Mouse (Mus musculus): ENCODE data around the gene Fn3k.

The Fn3k gene

GRCm38 (mm10) chr11:121434156-121435155 is at the start of gene Fn3k:
Gene Fn3k, plus strand, starts transcription at chr11:121434913.
- DNase-seq (ENCODE audit: low read depth, low spot score) = peak; percentile 90

GRCm38 (mm10) chr11:121387750-121388553 is 46.8 kb upstream of the Fn3k start, which contains the start of gene Rab40b:
Gene Rab40b, minus strand, starts transcription at chr11:121388251.
- DNase-seq (ENCODE audit: low read depth, low spot score) = peak; percentile 53

- no peak for DNase-seq (ENCODE audit: low read depth, low spot score)
Measured at GRCm38 (mm10) chr11:121388554-121388945, 46.2 kb upstream of the Fn3k start.

- DNase-seq (ENCODE audit: low read depth, low spot score) = no peak
Measured at GRCm38 (mm10) chr11:121390793-121391192, 43.9 kb upstream of the Fn3k start.

GRCm38 (mm10) chr11:121392405-121392804 is 42.3 kb upstream of the Fn3k start:
- DNase-seq (ENCODE audit: low read depth, low spot score) = no peak

- DNase-seq (ENCODE audit: low read depth, low spot score) = no peak
Measured at GRCm38 (mm10) chr11:121407366-121408155, 27.2 kb upstream of the Fn3k start.

GRCm38 (mm10) chr11:121414762-121415161 is 20.0 kb upstream of the Fn3k start:
- DNase-seq (ENCODE audit: low read depth, low spot score) = no peak

GRCm38 (mm10) chr11:121415351-121415750 is 19.4 kb upstream of the Fn3k start:
- no peak for DNase-seq (ENCODE audit: low read depth, low spot score)

GRCm38 (mm10) chr11:121417971-121418370 is 16.7 kb upstream of the Fn3k start:
- DNase-seq (ENCODE audit: low read depth, low spot score) = no peak

GRCm38 (mm10) chr11:121418932-121419331 is 15.8 kb upstream of the Fn3k start:
- DNase-seq (ENCODE audit: low read depth, low spot score) = no peak

- no peak for DNase-seq (ENCODE audit: low read depth, low spot score)
Measured at GRCm38 (mm10) chr11:121420379-121420778, 14.3 kb upstream of the Fn3k start.

GRCm38 (mm10) chr11:121420830-121421552 is 13.7 kb upstream of the Fn3k start, which contains the start of gene Fn3krp:
Gene Fn3krp, plus strand, starts transcription at chr11:121421401.
- DNase-seq (ENCODE audit: low read depth, low spot score) = peak; percentile 97

GRCm38 (mm10) chr11:121421553-121422173 is 13.1 kb upstream of the Fn3k start:
- no peak for DNase-seq (ENCODE audit: low read depth, low spot score)

- DNase-seq (ENCODE audit: low read depth, low spot score) = no peak
Measured at GRCm38 (mm10) chr11:121433397-121433796, 1.3 kb upstream of the Fn3k start.

- no peak for DNase-seq (ENCODE audit: low read depth, low spot score)
Measured at GRCm38 (mm10) chr11:121437236-121437635, 2.5 kb downstream of the Fn3k start.

- no peak for DNase-seq (ENCODE audit: low read depth, low spot score)
Measured at GRCm38 (mm10) chr11:121439686-121440292, 5.1 kb downstream of the Fn3k start.

GRCm38 (mm10) chr11:121441653-121442052 is 6.9 kb downstream of the Fn3k start:
- DNase-seq (ENCODE audit: low read depth, low spot score) = no peak

- DNase-seq (ENCODE audit: low read depth, low spot score) = no peak
Measured at GRCm38 (mm10) chr11:121442076-121442475, 7.4 kb downstream of the Fn3k start.

GRCm38 (mm10) chr11:121451216-121451726 is 16.6 kb downstream of the Fn3k start:
- DNase-seq (ENCODE audit: low read depth, low spot score) = no peak
